15 mouse cellular contexts compared by ENCODE assay signal in genomic region chr16:47418680-47419252, GRCm38 (mm10).
DNase-seq lines count a peak whose midpoint lies in the region; ATAC-seq and TF ChIP-seq lines count a peak whose summit lies in the region.
"Had no signal": no experiment of that assay in that cellular context is flagged by ENCODE, and none has a peak within 500 bp of the region (broad histone marks: within the 10 kb centered on the region; RNA-seq: fewer than 3 reads in every experiment).

No protein-coding gene starts in this region.

- H3K9me3 ChIP-seq in embryonic facial prominence, embryonic 11.5 days (replicated peaks; ENCODE audit: control insufficient read depth, low read length), result no peaks in the 10 kb centered on the region
- H3K9me3 ChIP-seq in embryonic facial prominence, embryonic 10.5 days, result no peaks in the 10 kb centered on the region
- H3K9me3 ChIP-seq in midbrain, postnatal 0 days (ENCODE audit: low read length), result no peaks in the 10 kb centered on the region
- no peaks in the 10 kb centered on the region for H3K9me3 ChIP-seq in midbrain, embryonic 10.5 days (replicated peaks)
- no peaks in the 10 kb centered on the region for H3K9me3 ChIP-seq in limb, embryonic 13.5 days
- H3K9me3 ChIP-seq: stomach, embryonic 15.5 days had no signal

- 70% methylated on average over 3 of the region's 3 CpGs for WGBS in embryonic facial prominence, embryonic 11.5 days
- 69% methylated on average over 3 of the region's 3 CpGs for WGBS in embryonic facial prominence, embryonic 10.5 days
- WGBS in midbrain, postnatal 0 days, result 35% methylated on average over 3 of the region's 3 CpGs
- WGBS in midbrain, embryonic 10.5 days, result 65% methylated on average over 3 of the region's 3 CpGs
- WGBS in limb, embryonic 13.5 days, result 39% methylated on average over 3 of the region's 3 CpGs

- no peak for ATAC-seq in embryonic facial prominence, embryonic 11.5 days (replicated peaks; ENCODE audit: insufficient number of reproducible peaks, low FRiP score, low TSS enrichment, low read depth)
- no peak for ATAC-seq in midbrain, postnatal 0 days (ENCODE audit: low FRiP score)
- peak; percentile 40; the same call in 1 of the 2 replicates for ATAC-seq in limb, embryonic 13.5 days (ENCODE audit: low FRiP score, low read depth)
- ATAC-seq: intestine, postnatal 0 days had no signal

- no peaks in the 10 kb centered on the region for H3K36me3 ChIP-seq in embryonic facial prominence, embryonic 11.5 days (replicated peaks; ENCODE audit: control insufficient read depth, insufficient read depth, low read depth, low read length)
- no peaks in the 10 kb centered on the region for H3K36me3 ChIP-seq in embryonic facial prominence, embryonic 10.5 days (replicated peaks)
- H3K36me3 ChIP-seq in midbrain, postnatal 0 days (ENCODE audit: insufficient read depth, low read length), result no peaks in the 10 kb centered on the region
- no peaks in the 10 kb centered on the region for H3K36me3 ChIP-seq in midbrain, embryonic 10.5 days
- H3K36me3 ChIP-seq in limb, embryonic 13.5 days, result no peaks in the 10 kb centered on the region
- H3K36me3 ChIP-seq: stomach, embryonic 15.5 days had no signal

- DNase-seq in embryonic facial prominence, embryonic 11.5 days (ENCODE audit: low spot score), result peak; percentile 2
- no peak for DNase-seq in embryonic facial prominence, embryonic 10.5 days (ENCODE audit: low spot score)
- DNase-seq in kidney, postnatal 4 days, result peak; percentile 5 to 13
- DNase-seq in kidney, adult 18-20 months, result no peak
- peak; percentile 26 for DNase-seq in midbrain, postnatal 0 days (ENCODE audit: low spot score)
- DNase-seq in midbrain, embryonic 10.5 days (ENCODE audit: low spot score), result no peak
- DNase-seq in ovary, postnatal 14 days (ENCODE audit: low spot score), result no peak
- DNase-seq: cerebellum, adult 11-12 months; heart, adult 2 months; spleen, adult 18-20 months had no signal

- no peak overlapping the region for H3K4me2 ChIP-seq in embryonic facial prominence, embryonic 11.5 days (ENCODE audit: low read depth, low read length)
- no peak overlapping the region for H3K4me2 ChIP-seq in midbrain, postnatal 0 days (ENCODE audit: low read depth, low read length, poor library complexity, severe bottlenecking)
- no peak overlapping the region for H3K4me2 ChIP-seq in limb, embryonic 13.5 days (replicated peaks)
- H3K4me2 ChIP-seq: hindbrain, embryonic 14.5 days; stomach, embryonic 15.5 days had no signal

- TF ChIP-seq CTCF in midbrain, postnatal 0 days (IDR thresholded peaks at IDR 0.05), result no peak

- no peak overlapping the region for H3K4me3 ChIP-seq in embryonic facial prominence, embryonic 11.5 days (ENCODE audit: low read depth, low read length)
- no peak overlapping the region for H3K4me3 ChIP-seq in embryonic facial prominence, embryonic 10.5 days
- H3K4me3 ChIP-seq in midbrain, postnatal 0 days (ENCODE audit: low read depth, low read length), result no peak overlapping the region
- H3K4me3 ChIP-seq in midbrain, embryonic 10.5 days, result no peak overlapping the region
- H3K4me3 ChIP-seq in limb, embryonic 13.5 days, result no peak overlapping the region
- H3K4me3 ChIP-seq: heart, adult 2 months; stomach, embryonic 15.5 days had no signal

- H3K27ac ChIP-seq in embryonic facial prominence, embryonic 11.5 days (replicated peaks; ENCODE audit: low read depth, low read length), result no peak overlapping the region
- H3K27ac ChIP-seq in embryonic facial prominence, embryonic 10.5 days (replicated peaks), result no peak overlapping the region
- no peak overlapping the region for H3K27ac ChIP-seq in midbrain, postnatal 0 days (ENCODE audit: low read depth, low read length)
- H3K27ac ChIP-seq in midbrain, embryonic 10.5 days (replicated peaks), result no peak overlapping the region
- H3K27ac ChIP-seq in limb, embryonic 13.5 days, result no peak overlapping the region
- H3K27ac ChIP-seq: heart, adult 2 months; hindbrain, embryonic 14.5 days; liver, embryonic 14.5 days; stomach, embryonic 15.5 days had no signal

- H3K27me3 ChIP-seq in embryonic facial prominence, embryonic 11.5 days (ENCODE audit: control insufficient read depth, insufficient read depth, low read length), result no peaks in the 10 kb centered on the region
- H3K27me3 ChIP-seq in embryonic facial prominence, embryonic 10.5 days (replicated peaks; ENCODE audit: low read depth, poor library complexity, severe bottlenecking), result no peaks in the 10 kb centered on the region
- H3K27me3 ChIP-seq in midbrain, postnatal 0 days (ENCODE audit: insufficient read depth, low read length), result no peaks in the 10 kb centered on the region
- no peaks in the 10 kb centered on the region for H3K27me3 ChIP-seq in midbrain, embryonic 10.5 days (ENCODE audit: low read depth, poor library complexity, severe bottlenecking)
- no peaks in the 10 kb centered on the region for H3K27me3 ChIP-seq in limb, embryonic 13.5 days
- H3K27me3 ChIP-seq: stomach, embryonic 15.5 days had no signal

- no peak overlapping the region for H3K9ac ChIP-seq in embryonic facial prominence, embryonic 11.5 days (replicated peaks; ENCODE audit: low read length)
- H3K9ac ChIP-seq in midbrain, postnatal 0 days (replicated peaks; ENCODE audit: low read length, poor library complexity, severe bottlenecking), result no peak overlapping the region
- no peak overlapping the region for H3K9ac ChIP-seq in limb, embryonic 13.5 days
- H3K9ac ChIP-seq: hindbrain, embryonic 14.5 days; liver, embryonic 14.5 days; stomach, embryonic 15.5 days had no signal

- H3K4me1 ChIP-seq in embryonic facial prominence, embryonic 11.5 days (ENCODE audit: control insufficient read depth, insufficient read depth, low read length), result no peaks in the 10 kb centered on the region
- no peaks in the 10 kb centered on the region for H3K4me1 ChIP-seq in embryonic facial prominence, embryonic 10.5 days
- no peaks in the 10 kb centered on the region for H3K4me1 ChIP-seq in midbrain, postnatal 0 days (ENCODE audit: insufficient read depth, low read length)
- no peaks in the 10 kb centered on the region for H3K4me1 ChIP-seq in midbrain, embryonic 10.5 days
- no peaks in the 10 kb centered on the region for H3K4me1 ChIP-seq in limb, embryonic 13.5 days
- H3K4me1 ChIP-seq: stomach, embryonic 15.5 days had no signal

Comparison
In these comparisons a context has a peak if more than half of its experiments do, and no peak if none do; other contexts are left out.
1. DNase-seq: peak in embryonic facial prominence, embryonic 11.5 days (single experiment), kidney, postnatal 4 days (2 of 2) and midbrain, postnatal 0 days (single experiment); none in embryonic facial prominence, embryonic 10.5 days (single experiment), kidney, adult 18-20 months (single experiment), midbrain, embryonic 10.5 days (single experiment) and ovary, postnatal 14 days (single experiment).